Comparison of ENCODE assay signal across 24 mouse cellular contexts in the genomic region with DNA sequence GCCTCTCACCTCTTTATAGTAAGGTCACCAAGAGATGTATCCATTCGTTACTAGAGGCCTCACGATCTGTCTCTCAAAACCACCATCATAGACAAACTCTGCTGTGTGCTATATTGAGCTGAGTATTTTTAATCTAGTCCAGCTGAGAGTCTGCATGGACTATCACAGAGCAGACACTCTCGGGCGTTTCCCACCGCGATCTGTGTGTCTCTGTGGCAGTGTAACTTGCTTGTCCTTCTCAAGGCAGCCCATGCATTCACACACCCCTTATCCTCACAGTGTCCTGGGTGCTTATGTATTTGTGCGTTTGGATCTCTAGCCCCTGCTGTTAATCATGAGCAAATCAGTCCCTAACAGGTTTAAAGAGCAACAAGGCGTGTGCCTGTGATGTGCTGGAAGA. TPM values are rescaled to one million over a fixed set of nuclear protein-coding genes. Genes with fewer than 3 reads are reported as not detected.
DNase-seq lines count a peak whose midpoint lies in the region; ATAC-seq and TF ChIP-seq lines count a peak whose summit lies in the region.
"Had no signal": no experiment of that assay in that cellular context is flagged by ENCODE, and none has a peak within 500 bp of the region (broad histone marks: within the 10 kb centered on the region; RNA-seq: fewer than 3 reads in every experiment).

No protein-coding gene starts in this region.

- H3K27ac ChIP-seq in liver, embryonic 13.5 days, result no peak overlapping the region
- H3K27ac ChIP-seq in liver, postnatal 0 days (ENCODE audit: low read depth), result no peak overlapping the region
- H3K27ac ChIP-seq in midbrain, postnatal 0 days (ENCODE audit: low read depth, low read length), result no peak overlapping the region
- H3K27ac ChIP-seq: hindbrain, embryonic 12.5 days; hindbrain, embryonic 15.5 days had no signal

- H3K9ac ChIP-seq in liver, embryonic 13.5 days, result no peak overlapping the region
- H3K9ac ChIP-seq in liver, postnatal 0 days (replicated peaks), result no peak overlapping the region
- no peak overlapping the region for H3K9ac ChIP-seq in midbrain, postnatal 0 days (replicated peaks; ENCODE audit: low read length, poor library complexity, severe bottlenecking)
- H3K9ac ChIP-seq: hindbrain, embryonic 12.5 days; hindbrain, embryonic 15.5 days had no signal

- H3K4me3 ChIP-seq in liver, embryonic 13.5 days (replicated peaks), result no peak overlapping the region
- H3K4me3 ChIP-seq in liver, postnatal 0 days (ENCODE audit: low read depth, low read length), result no peak overlapping the region
- no peak overlapping the region for H3K4me3 ChIP-seq in midbrain, postnatal 0 days (ENCODE audit: low read depth, low read length)
- H3K4me3 ChIP-seq: hindbrain, embryonic 12.5 days; hindbrain, embryonic 15.5 days had no signal

- peak; percentile 34 for DNase-seq in c-Kit-positive CD71-positive TER-119-negative erythroid progenitor cells, embryonic 14.5 days (ENCODE audit: low read depth)
- peak; percentile 32 for DNase-seq in liver
- DNase-seq in liver, embryonic 13.5 days, result peak; percentile 25
- DNase-seq in liver, postnatal 0 days, result no peak
- DNase-seq in adrenal gland, adult 18-20 months (ENCODE audit: low spot score in 2 of 2), result no peak
- no peak for DNase-seq in midbrain, postnatal 0 days (ENCODE audit: low spot score)
- DNase-seq: adrenal gland, adult 8-10 months; adrenal gland, postnatal 25 days; B cell, adult 2 months; cerebellum, adult 11-12 months; cerebellum, adult 8-10 months; cerebellum, postnatal 10 days; gastrocnemius, postnatal 25 days; heart, adult 18-20 months had no signal

- no peak overlapping the region for H3K4me2 ChIP-seq in liver, embryonic 13.5 days
- H3K4me2 ChIP-seq in liver, postnatal 0 days (ENCODE audit: low read depth, low read length), result no peak overlapping the region
- no peak overlapping the region for H3K4me2 ChIP-seq in midbrain, postnatal 0 days (ENCODE audit: low read depth, low read length, poor library complexity, severe bottlenecking)
- H3K4me2 ChIP-seq: hindbrain, embryonic 12.5 days; hindbrain, embryonic 15.5 days had no signal

- H3K9me3 ChIP-seq in liver, embryonic 13.5 days (replicated peaks), result no peaks in the 10 kb centered on the region
- H3K9me3 ChIP-seq in liver, postnatal 0 days (ENCODE audit: low read length), result no peaks in the 10 kb centered on the region
- H3K9me3 ChIP-seq in midbrain, postnatal 0 days (ENCODE audit: low read length), result no peaks in the 10 kb centered on the region
- H3K9me3 ChIP-seq: G1E; hindbrain, embryonic 12.5 days; hindbrain, embryonic 15.5 days had no signal

- ATAC-seq in liver, embryonic 13.5 days (ENCODE audit: low read depth), result peak; percentile 90
- ATAC-seq in liver, postnatal 0 days, result peak; percentile 71
- no peak for ATAC-seq in erythroid progenitor cell, adult 5-6 weeks (replicated peaks; ENCODE audit: low FRiP score, poor library complexity, severe bottlenecking)
- ATAC-seq in midbrain, postnatal 0 days (ENCODE audit: low FRiP score), result no peak
- no peak for ATAC-seq in activated CD4-positive, CD25-positive, alpha-beta regulatory T cell, adult 4 months
- ATAC-seq: forebrain, embryonic 14.5 days; inflammation-experienced regulatory T-cells, adult 6 months; intestine, embryonic 16.5 days; Patski had no signal

- no peaks in the 10 kb centered on the region for H3K36me3 ChIP-seq in liver, embryonic 13.5 days
- no peaks in the 10 kb centered on the region for H3K36me3 ChIP-seq in liver, postnatal 0 days (replicated peaks; ENCODE audit: insufficient read depth, low read length)
- H3K36me3 ChIP-seq in midbrain, postnatal 0 days (ENCODE audit: insufficient read depth, low read length), result no peaks in the 10 kb centered on the region
- H3K36me3 ChIP-seq: hindbrain, embryonic 12.5 days; hindbrain, embryonic 15.5 days had no signal

- no peak for TF ChIP-seq CTCF in liver, postnatal 0 days (IDR thresholded peaks at IDR 0.05; ENCODE audit: low read depth)
- no peak for TF ChIP-seq CTCF in midbrain, postnatal 0 days (IDR thresholded peaks at IDR 0.05)

- 37% methylated on average over 8 of the region's 8 CpGs for WGBS in liver, embryonic 13.5 days (ENCODE audit: insufficient replicate concordance)
- 72% methylated on average over 8 of the region's 8 CpGs for WGBS in liver, postnatal 0 days (ENCODE audit: insufficient replicate concordance)
- WGBS in midbrain, postnatal 0 days, result 88% methylated on average over 8 of the region's 8 CpGs

- peaks cover 3% of the 10 kb centered on the region; the same call in 1 of the 2 replicates for H3K4me1 ChIP-seq in liver, embryonic 13.5 days (replicated peaks)
- H3K4me1 ChIP-seq in liver, postnatal 0 days (ENCODE audit: insufficient read depth), result no peaks in the 10 kb centered on the region
- H3K4me1 ChIP-seq in midbrain, postnatal 0 days (ENCODE audit: insufficient read depth, low read length), result no peaks in the 10 kb centered on the region
- H3K4me1 ChIP-seq: hindbrain, embryonic 12.5 days; hindbrain, embryonic 15.5 days had no signal

- no peak for TF ChIP-seq EP300 in liver, postnatal 0 days (IDR thresholded peaks at IDR 0.05; ENCODE audit: low read depth)

- no peaks in the 10 kb centered on the region for H3K27me3 ChIP-seq in liver, embryonic 13.5 days
- no peaks in the 10 kb centered on the region for H3K27me3 ChIP-seq in liver, postnatal 0 days (ENCODE audit: insufficient read depth, low read length)
- H3K27me3 ChIP-seq in midbrain, postnatal 0 days (ENCODE audit: insufficient read depth, low read length), result no peaks in the 10 kb centered on the region
- H3K27me3 ChIP-seq: CH12.LX; hindbrain, embryonic 12.5 days; hindbrain, embryonic 15.5 days; Patski had no signal

RNA-seq across cellular contexts. Expression of gene Tex10, which starts 59.8 kb away (rescaled TPM):
- 20.3 and 28.7 TPM in 2 replicates for polyA plus RNA-seq in liver, embryonic 13.5 days (2015; fragmentation: Nextera tagmentation; extraction: Ambion mirVana)
- polyA plus RNA-seq in liver, postnatal 0 days (2015; fragmentation: Nextera tagmentation; extraction: Ambion mirVana), result 9.8 and 11.0 TPM in 2 replicates
- total RNA-seq in erythroid progenitor cell, adult 5-6 weeks (2015; ENCODE audit: low replicate concordance), result 15.9 and 19.3 TPM in 2 replicates
- 4.5 and 14.5 TPM in 2 replicates for total RNA-seq in erythroid progenitor cell, adult 5-6 weeks (2017; ENCODE audit: low replicate concordance)
- 10 to 100 TPM; 17.1 to 28.5 TPM for total RNA-seq in adrenal gland, adult 18-20 months (2021)
- total RNA-seq in midbrain, postnatal 0 days (2014; rRNA removed), result 23.0 and 44.0 TPM in 2 replicates
- polyA plus RNA-seq in midbrain, postnatal 0 days (2015; fragmentation: Nextera tagmentation; extraction: Ambion mirVana), result 21.1 and 21.3 TPM in 2 replicates
- 10 to 100 TPM; 62.4 to 70.4 TPM for polyA plus RNA-seq in activated CD4-positive, CD25-positive, alpha-beta regulatory T cell, adult 4 months (2017; shearing (Covaris generic))

Comparison
In these comparisons a context has a peak if more than half of its experiments do, and no peak if none do; other contexts are left out.
1. DNase-seq: peak in c-Kit-positive CD71-positive TER-119-negative erythroid progenitor cells, embryonic 14.5 days (single experiment), liver (single experiment) and liver, embryonic 13.5 days (single experiment); none in liver, postnatal 0 days (single experiment), adrenal gland, adult 18-20 months (0 of 2) and midbrain, postnatal 0 days (single experiment).
2. ATAC-seq: peak in liver, embryonic 13.5 days (single experiment) and liver, postnatal 0 days (single experiment); none in erythroid progenitor cell, adult 5-6 weeks (single experiment), midbrain, postnatal 0 days (single experiment) and activated CD4-positive, CD25-positive, alpha-beta regulatory T cell, adult 4 months (single experiment).